Mouse (Mus musculus): ENCODE measurements around the gene Camk2n2.

GRCm38 (mm10) chr16:20590680-20591038 lies 30.4 kb downstream of the Camk2n2 start:
- no peak for TF ChIP-seq CTCF (conservative IDR thresholded peaks at IDR 0.05; ENCODE audit: low read length)
- TF ChIP-seq NANOG (IDR thresholded peaks at IDR 0.05; ENCODE audit: borderline replicate concordance, low read length): no peak

Data from E14TG2a.4 (cell line).